Mouse (Mus musculus): ENCODE measurements at regions not wholly inside any gene's neighbourhood (a gene's known extent, or its start where the extent isn't known, plus 50 kb on each side); places are given as distances from the start of the nearest gene placed in this dataset.

DNA sequence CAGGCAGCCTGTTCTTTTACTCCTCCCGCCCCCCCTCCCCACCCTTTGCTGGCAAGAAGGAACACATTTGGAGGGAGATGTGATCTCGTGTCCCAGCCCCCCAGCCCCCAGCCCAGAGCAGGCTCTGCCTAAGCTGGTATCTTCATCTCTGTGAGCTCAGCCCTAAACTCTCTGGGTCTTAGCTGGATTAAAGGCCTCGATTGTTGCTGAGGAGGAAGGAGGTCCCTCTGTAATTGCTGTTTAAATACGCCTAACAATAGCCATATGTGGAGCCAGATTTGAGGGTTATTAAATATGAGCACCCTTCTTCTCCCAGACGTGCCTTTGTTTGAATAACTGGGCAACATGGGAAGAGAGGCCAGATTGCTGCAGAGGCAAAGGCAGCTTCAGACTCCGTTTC is 145.0 kb upstream of the Pitx1 start:
- no peak for TF ChIP-seq CTCF (conservative IDR thresholded peaks at IDR 0.05)
- H3K4me3 ChIP-seq, result no peak overlapping the region
- no peak overlapping the region for H3K27ac ChIP-seq
- no peak for DNase-seq (ENCODE audit: low spot score in 2 of 2)

DNA sequence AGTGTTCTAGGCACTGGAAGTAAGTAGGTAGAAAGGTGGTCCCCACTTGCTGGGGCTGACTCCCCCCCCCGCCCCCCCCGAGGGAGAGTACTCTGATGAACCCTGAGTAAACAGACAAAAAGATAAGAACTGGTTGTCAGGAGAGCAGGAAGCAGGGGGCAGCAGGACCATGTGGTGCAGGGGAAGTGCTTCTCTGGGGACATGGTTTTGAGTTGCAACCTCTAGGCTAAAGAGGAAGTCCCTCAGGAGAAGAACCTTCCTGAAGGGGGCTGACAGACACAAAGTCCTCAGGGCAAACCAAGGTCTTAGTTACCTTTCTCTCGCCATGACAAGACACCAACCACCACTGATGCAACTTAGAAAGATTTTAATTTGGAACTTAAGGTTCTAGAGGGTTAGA is 141.9 kb upstream of the Pitx1 start:
- Histone ChIP-seq H3K27ac (no peak overlapping the region), H3K4me3 (no peak overlapping the region)
- DNase-seq (ENCODE audit: low spot score in 2 of 2), result no peak
- no peak for TF ChIP-seq CTCF (conservative IDR thresholded peaks at IDR 0.05)

DNA sequence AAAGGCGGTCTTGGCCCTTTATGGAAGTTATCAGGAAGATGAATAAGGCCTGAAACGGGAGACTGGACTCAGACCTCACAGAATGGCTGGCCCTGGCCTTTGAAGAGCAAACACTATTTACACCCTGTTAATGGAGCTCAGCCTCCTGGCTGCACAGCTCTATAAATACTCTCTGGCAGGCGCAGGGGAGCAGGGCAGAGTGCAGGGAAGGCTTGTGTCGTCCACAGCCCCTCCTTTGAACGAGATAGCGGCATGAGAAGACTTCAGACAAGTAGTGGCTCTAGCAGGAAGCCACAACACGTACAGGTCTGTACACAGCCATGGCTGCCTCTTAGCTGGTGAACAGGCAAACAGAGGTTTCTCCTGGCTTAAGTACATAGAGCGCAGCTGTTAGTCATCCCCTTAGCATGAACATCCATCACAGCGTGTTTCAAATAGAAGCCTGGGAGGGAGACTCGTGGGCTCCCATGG is 141.0 kb upstream of the Pitx1 start:
- DNase-seq (ENCODE audit: low spot score in 2 of 2), result no peak
- Histone ChIP-seq H3K27ac (no peak overlapping the region), H3K4me3 (no peak overlapping the region)
- no peak for TF ChIP-seq CTCF (conservative IDR thresholded peaks at IDR 0.05)

DNA sequence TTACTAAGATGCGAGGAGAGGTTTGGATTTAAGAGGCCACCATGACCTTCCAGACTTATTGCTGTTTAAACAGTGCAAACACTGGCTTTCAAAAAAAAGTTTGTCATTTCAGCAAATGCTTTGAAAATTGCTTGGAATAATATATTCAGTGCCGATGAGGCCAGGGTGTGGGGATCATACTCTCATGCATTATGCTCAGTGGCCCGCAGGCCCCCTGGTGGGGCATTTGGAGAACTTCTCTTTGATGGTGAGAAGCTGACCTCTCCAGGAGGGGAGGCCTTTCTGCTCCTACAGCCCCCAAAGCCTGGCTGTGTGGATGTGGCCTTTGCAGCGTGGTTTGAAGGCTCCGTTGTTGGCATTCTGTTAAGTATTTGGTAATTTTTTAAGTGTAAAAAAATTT is 138.1 kb upstream of the Pitx1 start:
- no peak for DNase-seq (ENCODE audit: low spot score in 2 of 2)
- H3K27ac ChIP-seq, result no peak overlapping the region
- H3K4me3 ChIP-seq, result no peak overlapping the region
- TF ChIP-seq CTCF (conservative IDR thresholded peaks at IDR 0.05), result peak; percentile 69

DNA sequence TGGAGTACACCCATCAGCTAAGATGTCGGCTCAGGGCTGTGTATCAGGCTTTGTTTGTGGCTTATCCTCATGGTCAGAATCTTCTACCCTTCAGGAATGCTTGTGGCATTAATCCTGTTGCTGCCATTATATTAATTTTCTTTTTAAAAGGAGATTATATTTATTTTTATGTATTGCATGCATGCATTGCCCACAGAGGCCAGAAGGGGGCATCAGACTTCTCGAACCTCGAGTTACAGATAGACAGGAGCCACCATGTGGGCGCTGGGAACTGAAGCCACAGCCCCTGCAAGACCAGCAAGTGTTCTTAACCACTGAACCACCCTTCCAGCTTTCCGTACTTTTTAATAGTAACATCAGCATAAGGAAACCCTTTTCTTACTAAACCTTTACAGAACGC is 134.7 kb upstream of the Pitx1 start:
- H3K27ac ChIP-seq, result no peak overlapping the region
- TF ChIP-seq CTCF (conservative IDR thresholded peaks at IDR 0.05), result peak; percentile 43
- H3K4me3 ChIP-seq, result no peak overlapping the region
- DNase-seq (ENCODE audit: low spot score in 2 of 2), result no peak

DNA sequence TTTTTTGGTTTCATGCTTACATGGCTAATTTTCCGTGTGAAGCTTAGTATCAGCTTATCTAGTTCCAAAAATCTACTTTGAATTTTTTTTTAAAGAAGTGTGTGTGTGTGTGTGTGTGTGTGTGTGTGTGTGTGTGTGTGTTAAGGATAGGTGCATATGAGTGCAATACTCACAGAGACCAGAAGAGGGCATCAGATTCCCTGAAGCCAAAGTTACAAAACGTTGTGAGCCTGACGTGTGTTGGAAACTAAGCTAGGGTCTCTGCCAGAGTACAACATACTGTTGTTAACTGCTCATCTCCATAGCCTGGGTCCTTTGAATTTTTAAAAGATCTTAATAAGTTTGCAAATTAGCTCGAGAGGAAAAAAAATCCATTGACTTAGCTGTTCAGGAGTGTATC is 133.5 kb upstream of the Pitx1 start:
- no peak for DNase-seq (ENCODE audit: low spot score in 2 of 2)
- TF ChIP-seq CTCF (conservative IDR thresholded peaks at IDR 0.05), result 0 out of 2 replicates have a peak, but pooled peaks have one; percentile 18
- H3K4me3 ChIP-seq, result no peak overlapping the region
- no peak overlapping the region for H3K27ac ChIP-seq

DNA sequence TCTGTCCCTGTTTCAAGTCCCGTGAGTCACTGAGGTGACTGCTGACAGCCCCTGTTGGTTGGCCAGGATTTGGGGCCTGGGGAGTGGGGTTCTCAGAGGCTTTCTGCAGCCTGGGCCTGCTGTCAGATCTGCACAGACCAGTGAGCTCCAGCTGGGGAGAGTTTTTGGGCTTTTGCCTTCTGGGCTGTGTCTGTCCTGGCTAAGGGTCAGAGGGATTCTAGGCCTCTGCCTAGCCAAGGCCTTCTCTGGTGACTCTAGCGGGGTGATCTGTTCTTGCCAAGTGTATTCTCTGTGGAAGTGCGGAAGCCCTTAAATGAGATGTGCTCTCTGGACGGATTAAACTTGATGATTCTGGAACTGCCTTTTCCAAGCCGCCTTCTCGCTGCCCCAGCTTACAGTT is 131.2 kb upstream of the Pitx1 start:
- no peak overlapping the region for H3K4me3 ChIP-seq
- no peak overlapping the region for H3K27ac ChIP-seq
- no peak for TF ChIP-seq CTCF (conservative IDR thresholded peaks at IDR 0.05)
- DNase-seq (ENCODE audit: low spot score in 2 of 2), result no peak

DNA sequence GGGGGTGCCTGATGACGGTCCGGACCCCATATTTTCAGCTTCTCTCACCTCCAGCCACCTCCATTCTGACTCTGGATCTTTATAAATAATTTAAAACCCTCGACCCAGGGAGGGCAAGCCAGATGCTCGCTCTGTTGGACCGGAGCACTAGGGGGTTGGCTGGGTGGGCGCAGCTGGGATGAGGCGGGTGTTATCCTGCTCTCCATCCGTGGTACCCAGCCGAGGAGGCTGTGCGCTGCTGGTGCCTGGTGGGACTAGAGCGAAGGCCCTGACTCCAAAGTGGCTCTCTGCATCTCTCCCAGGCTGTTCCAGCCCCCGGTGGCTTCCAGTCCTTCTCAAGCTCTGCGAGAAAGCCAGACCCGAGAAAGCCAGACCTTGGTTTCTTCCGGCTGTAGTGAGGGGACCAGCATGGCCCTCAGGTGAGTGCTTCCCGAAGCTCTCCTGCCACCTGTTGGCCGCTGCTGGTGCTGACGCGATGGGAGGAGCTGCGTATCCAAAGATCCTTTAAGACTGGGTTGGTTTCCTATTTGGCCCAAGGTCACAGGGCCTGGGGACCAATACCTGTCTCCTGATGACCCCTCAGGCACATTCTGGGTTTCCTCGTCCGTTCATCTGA is 127.1 kb upstream of the Pitx1 start:
- DNase-seq (ENCODE audit: low spot score in 2 of 2), result peak in 1 of 2 experiments; percentile 60
- Histone ChIP-seq H3K27ac (no peak overlapping the region), H3K4me3 (no peak overlapping the region)
- peak; percentile 80 for TF ChIP-seq CTCF (conservative IDR thresholded peaks at IDR 0.05)

DNA sequence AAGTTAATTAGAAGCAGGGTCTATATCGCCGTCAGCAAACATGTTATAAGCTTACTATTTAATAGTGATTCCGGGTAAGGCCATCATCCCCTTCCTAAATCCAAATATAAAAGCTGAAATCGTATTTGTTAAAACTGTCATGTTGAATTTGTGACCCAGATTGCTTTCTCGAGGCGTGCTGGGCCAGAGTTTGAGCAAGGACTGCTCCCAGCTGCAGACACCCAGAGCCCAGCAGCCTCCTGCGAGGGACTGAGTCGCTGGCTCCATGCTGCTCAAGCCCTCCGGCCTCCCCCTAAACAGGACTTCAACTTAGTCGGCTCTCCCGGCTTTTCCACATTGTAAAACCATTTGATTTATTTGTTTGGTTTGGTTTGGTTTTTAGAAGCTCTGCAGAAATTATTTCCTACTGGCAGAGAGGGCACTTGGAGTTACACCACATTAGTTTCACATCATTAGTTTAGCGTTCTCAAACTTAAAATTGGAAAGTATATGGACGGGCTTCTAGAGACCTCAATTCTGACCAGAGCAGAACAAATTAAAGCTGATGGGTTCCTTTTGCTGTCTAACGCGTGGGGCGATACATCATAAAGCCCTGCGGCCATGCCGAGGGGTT is 126.4 kb upstream of the Pitx1 start:
- Histone ChIP-seq H3K4me3 (no peak overlapping the region), H3K27ac (no peak overlapping the region)
- no peak for DNase-seq (ENCODE audit: low spot score in 2 of 2)
- TF ChIP-seq CTCF (conservative IDR thresholded peaks at IDR 0.05), result no peak

DNA sequence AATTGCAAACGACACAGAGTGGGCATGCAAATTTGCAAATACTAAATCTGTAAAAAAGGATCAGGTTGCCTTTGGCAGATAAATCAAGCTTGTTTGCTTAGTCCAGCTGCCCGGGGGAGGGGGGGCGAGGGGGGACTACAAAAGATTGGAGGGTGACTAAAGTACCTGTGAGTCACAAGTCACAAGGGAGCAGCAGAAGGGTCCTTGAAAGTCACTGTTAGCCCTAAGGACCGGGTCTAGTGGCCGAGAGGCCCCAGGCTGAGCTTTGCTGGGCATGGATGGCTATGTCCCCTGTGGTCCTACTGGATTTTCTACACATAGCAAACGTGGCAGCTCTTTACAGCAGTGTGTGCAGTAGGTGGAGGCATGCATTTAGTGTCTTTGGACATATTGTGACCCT is 118.4 kb upstream of the Pitx1 start:
- no peak for DNase-seq (ENCODE audit: low spot score in 2 of 2)

DNA sequence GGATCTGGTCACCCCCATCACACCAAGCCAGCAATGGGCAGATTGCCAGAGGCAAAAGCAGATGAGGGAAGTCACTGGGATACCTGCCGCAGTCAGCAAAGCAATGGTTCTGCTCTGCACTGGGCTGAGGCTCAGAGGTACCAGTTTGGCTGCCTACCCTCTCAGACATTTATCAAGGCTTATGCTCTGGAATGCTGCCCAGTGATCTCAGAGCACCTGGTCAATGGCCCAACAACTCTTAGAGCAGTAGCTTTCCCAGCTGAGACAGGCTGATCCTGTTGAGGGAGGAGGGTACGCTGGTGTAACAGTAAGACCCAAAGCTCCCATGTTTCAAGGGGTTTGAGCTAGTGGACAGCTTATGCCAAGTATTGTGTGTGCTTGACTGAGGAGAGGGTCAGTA is 117.4 kb upstream of the Pitx1 start:
- Histone ChIP-seq H3K27ac (no peak overlapping the region), H3K4me3 (no peak overlapping the region)
- TF ChIP-seq CTCF (conservative IDR thresholded peaks at IDR 0.05), result no peak
- no peak for DNase-seq (ENCODE audit: low spot score in 2 of 2)

More for the DNA sequence above, 118.4 kb upstream of the Pitx1 start:
- TF ChIP-seq CTCF (conservative IDR thresholded peaks at IDR 0.05), result no peak
- Histone ChIP-seq H3K27ac (no peak overlapping the region), H3K4me3 (no peak overlapping the region)

DNA sequence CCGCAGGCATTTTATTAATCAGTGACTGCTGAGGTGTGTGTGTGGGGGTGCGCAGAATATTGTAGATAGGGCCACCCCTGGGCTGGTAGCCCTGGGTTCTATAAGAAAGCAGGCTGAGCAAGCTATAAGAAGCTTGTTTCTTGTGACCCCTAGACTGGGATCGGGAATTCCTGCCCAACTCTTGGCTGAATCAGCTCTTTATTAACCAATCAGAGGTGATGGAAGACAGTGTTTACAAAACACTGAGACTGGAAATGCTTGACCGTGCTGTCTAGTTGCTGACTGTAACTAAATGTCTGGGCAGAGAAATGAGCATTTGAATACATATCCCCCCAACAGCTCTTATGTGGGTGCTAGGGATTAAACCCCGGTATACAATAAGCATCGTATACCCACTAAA is 114.8 kb upstream of the Pitx1 start:
- DNase-seq (ENCODE audit: low spot score in 2 of 2), result no peak
- Histone ChIP-seq H3K4me3 (no peak overlapping the region), H3K27ac (no peak overlapping the region)
- TF ChIP-seq CTCF (conservative IDR thresholded peaks at IDR 0.05), result no peak

DNA sequence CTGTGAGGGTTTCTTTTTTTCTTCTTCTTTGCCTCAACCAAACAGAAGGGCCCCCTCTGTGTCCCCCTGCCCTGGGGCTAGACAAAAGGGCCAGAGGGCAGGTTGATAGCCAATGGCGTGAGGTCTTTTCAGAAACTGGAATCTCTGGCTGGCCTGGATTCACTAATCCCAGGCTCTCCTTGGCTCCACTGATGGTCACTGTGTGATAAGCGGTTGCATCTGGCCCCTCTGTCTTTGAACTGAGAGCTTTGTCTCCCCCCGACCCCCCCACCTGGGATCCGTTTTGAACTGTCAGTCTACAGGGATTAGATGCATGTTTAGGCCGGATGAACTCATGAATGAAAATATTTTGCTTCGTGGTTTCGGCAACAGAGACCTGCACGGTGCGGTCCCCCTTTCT is 112.6 kb upstream of the Pitx1 start:
- no peak for TF ChIP-seq CTCF (conservative IDR thresholded peaks at IDR 0.05)
- DNase-seq (ENCODE audit: low spot score in 2 of 2), result no peak

DNA sequence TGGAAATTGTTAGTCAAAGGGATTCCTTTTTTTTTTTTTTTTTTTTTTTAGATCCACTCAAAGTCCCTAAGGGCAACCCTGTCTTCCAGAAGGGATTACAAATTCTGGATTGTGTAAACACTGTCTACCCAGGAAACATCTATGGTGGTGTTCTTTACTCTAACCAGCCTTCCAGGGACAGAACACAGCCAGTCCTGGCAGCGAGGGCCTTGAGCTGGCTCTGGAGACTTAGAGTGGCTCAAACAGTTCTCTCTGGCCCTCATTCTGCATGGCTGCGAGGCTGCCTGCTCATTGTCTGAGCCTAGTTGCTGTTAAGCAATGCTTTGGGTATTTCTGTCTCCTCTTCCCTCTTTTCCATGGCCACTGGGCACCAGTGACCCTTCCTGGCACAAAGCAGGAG is 112.2 kb upstream of the Pitx1 start:
- no peak for TF ChIP-seq CTCF (conservative IDR thresholded peaks at IDR 0.05)

More for the DNA sequence above, 112.6 kb upstream of the Pitx1 start:
- H3K4me3 ChIP-seq, result no peak overlapping the region
- H3K27ac ChIP-seq, result no peak overlapping the region

More for the DNA sequence above, 112.2 kb upstream of the Pitx1 start:
- Histone ChIP-seq H3K4me3 (no peak overlapping the region), H3K27ac (no peak overlapping the region)
- DNase-seq (ENCODE audit: low spot score in 2 of 2), result no peak
